ENCODE assay signal across 8 mouse cellular contexts in genomic region chr10:39959761-39960440, GRCm38 (mm10). TPM values are rescaled to one million over a fixed set of nuclear protein-coding genes. Genes with fewer than 3 reads are reported as not detected.
DNase-seq lines count a peak whose midpoint lies in the region; ATAC-seq lines count a peak whose summit lies in the region.

Gene Mfsd4b3, minus strand, starts transcription at chr10:39960153.

- peak within 1 kb of the TSS; percentile 55 for H3K9ac ChIP-seq in hindbrain, embryonic 12.5 days

- no peaks in the 10 kb centered on the region for H3K36me3 ChIP-seq in hindbrain, embryonic 12.5 days

- H3K27me3 ChIP-seq in hindbrain, embryonic 12.5 days, result no peaks in the 10 kb centered on the region; the same call in 1 of the 2 replicates

- peak; percentile 95 for DNase-seq in NIH3T3 (ENCODE audit: low read depth)
- DNase-seq in cerebellum, postnatal 10 days, result peak; percentile 94 to 95
- peak; percentile 90 to 93 for DNase-seq in frontal cortex, postnatal 10 days (ENCODE audit: low spot score in 2 of 2)
- DNase-seq in layer of hippocampus, postnatal 14 days (ENCODE audit: low spot score in 2 of 2), result peak; percentile 89 to 96
- peak; percentile 95 for DNase-seq in lung, postnatal 14 days
- peak; percentile 51 for DNase-seq in retina, adult 2 months (ENCODE audit: low read depth, low spot score)
- DNase-seq in thymus, postnatal 36 days, result peak; percentile 93 to 95

- H3K4me2 ChIP-seq in hindbrain, embryonic 12.5 days (replicated peaks), result peak within 1 kb of the TSS; percentile 98

- no peak within 1 kb of the TSS for H3K27ac ChIP-seq in hindbrain, embryonic 12.5 days

- peak within 1 kb of the TSS; percentile 50 for H3K4me3 ChIP-seq in hindbrain, embryonic 12.5 days

- WGBS in hindbrain, embryonic 12.5 days, result under 1% methylated on average over 38 of the region's 38 CpGs

- ATAC-seq in hindbrain, embryonic 12.5 days (ENCODE audit: low FRiP score), result peak; percentile 98

- H3K9me3 ChIP-seq in hindbrain, embryonic 12.5 days (replicated peaks), result no peaks in the 10 kb centered on the region

- H3K4me1 ChIP-seq in hindbrain, embryonic 12.5 days, result peaks cover 7% of the 10 kb centered on the region; the same call in 1 of the 2 replicates

RNA-seq across cellular contexts. Expression of gene Mfsd4b3, which starts in this region (rescaled TPM):
- 0.19 and 0.31 TPM in 2 replicates for polyA plus RNA-seq in hindbrain, embryonic 12.5 days (2016; fragmentation: Nextera tagmentation; extraction: Ambion mirVana)
- total RNA-seq in layer of hippocampus, postnatal 14 days (2021), result under 1 TPM in 1 of 2 experiments, not detected in 1; 0.39 TPM

Comparison
In these comparisons a context has a peak if more than half of its experiments do, and no peak if none do; other contexts are left out.
1. Peak in ATAC-seq, H3K4me3 ChIP-seq, H3K9ac ChIP-seq and H3K4me2 ChIP-seq in hindbrain, embryonic 12.5 days; RNA of the gene not detected or under 1 TPM.
2. Peak in DNase-seq in layer of hippocampus, postnatal 14 days; RNA of the gene not detected or under 1 TPM.